Mouse (Mus musculus): ENCODE results near the gene Lyg2. TPM values are rescaled to one million over a fixed set of nuclear protein-coding genes. Genes with fewer than 3 reads are reported as not detected.

Lyg2 gene
- polyA plus RNA-seq (2015; fragmentation: Nextera tagmentation; extraction: Ambion mirVana): not detected in 2 replicates

DNA sequence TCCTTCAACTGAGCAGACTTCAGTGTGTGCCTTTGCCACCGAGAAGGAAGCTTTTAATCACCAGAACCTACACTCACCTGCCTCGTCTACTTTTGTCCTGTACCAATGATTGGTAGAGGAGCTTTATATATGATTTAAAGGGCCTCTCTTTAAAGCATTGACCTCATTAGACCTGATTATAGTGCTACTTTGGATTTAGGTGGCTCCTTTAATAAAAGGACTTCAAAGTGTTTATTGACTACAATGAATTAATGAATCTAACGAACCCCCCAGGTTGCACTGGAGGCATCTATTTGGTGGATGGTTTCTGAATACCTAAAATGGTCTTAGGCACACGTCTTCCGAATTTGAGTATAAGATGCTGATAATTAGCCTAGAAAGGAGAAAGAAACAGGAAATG lies at the start of gene Lyg2:
Lyg2 (minus strand) TSS at position 101 of the 400 bp plus-strand sequence.
- H3K9me3 ChIP-seq (replicated peaks): no peaks in the 10 kb centered on the region
- no peak within 1 kb of the TSS for H3K9ac ChIP-seq (replicated peaks)
- H3K27ac ChIP-seq (replicated peaks): no peak within 1 kb of the TSS
- H3K27me3 ChIP-seq (replicated peaks): no peaks in the 10 kb centered on the region
- 75% methylated on average over 5 of the region's 5 CpGs for WGBS
- no peaks in the 10 kb centered on the region for H3K36me3 ChIP-seq
- no peak within 1 kb of the TSS for H3K4me2 ChIP-seq
- H3K4me3 ChIP-seq (replicated peaks): no peak within 1 kb of the TSS
- H3K4me1 ChIP-seq: no peaks in the 10 kb centered on the region
- ATAC-seq (ENCODE audit: low FRiP score): no peak

DNA sequence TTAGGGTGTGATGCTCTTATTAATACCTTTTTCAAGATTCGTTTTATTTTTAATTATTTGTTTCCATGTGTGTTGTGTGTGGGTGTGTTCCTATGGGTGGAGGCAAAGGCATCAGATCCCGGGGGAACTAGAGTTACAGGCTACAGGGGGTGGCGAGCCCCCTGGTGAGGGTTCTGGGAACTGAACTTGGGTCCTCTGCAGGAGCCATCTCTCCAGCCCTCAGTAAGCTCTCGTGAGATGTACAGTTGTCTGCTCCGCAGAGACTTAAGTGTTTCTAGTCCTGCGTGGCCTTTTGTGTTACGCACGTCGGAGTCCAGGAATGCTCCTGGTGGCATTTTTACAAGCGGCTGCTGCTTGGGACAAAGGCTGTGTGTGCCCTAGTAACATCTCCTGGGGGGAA lies 49.3 kb upstream of the Lyg2 start:
- no peak for ATAC-seq (ENCODE audit: low FRiP score)
- no peak overlapping the region for H3K4me3 ChIP-seq (replicated peaks)
- WGBS: 38% methylated on average over 10 of the region's 10 CpGs

DNA sequence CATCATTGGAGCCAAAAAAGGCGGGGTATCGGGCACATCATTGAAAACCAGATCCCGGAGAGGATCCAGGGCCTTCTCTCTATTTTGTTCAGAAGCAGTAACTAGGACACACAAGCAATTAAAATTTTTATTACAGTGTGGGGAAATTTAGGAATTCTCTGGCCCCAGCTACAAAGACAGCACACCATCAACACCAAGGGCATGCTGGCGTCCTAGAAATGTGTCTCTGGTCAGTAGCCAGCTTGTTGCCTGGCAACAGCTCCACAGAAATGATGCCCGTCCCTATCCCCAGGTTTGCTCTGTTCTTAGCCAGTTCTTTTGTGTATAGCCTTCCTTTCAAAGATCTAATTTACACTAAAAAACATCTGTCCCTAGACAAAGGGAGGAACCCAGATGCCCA lies 43.2 kb upstream of the Lyg2 start:
- Histone ChIP-seq H3K4me1 (no peaks in the 10 kb centered on the region), H3K27me3 (replicated peaks) (no peaks in the 10 kb centered on the region), H3K9ac (replicated peaks) (no peak overlapping the region), H3K27ac (replicated peaks) (no peak overlapping the region), H3K9me3 (replicated peaks) (no peaks in the 10 kb centered on the region), H3K36me3 (no peaks in the 10 kb centered on the region), H3K4me3 (replicated peaks) (no peak overlapping the region), H3K4me2 (no peak overlapping the region)
- WGBS: 54% methylated on average over 5 of the region's 5 CpGs
- ATAC-seq (ENCODE audit: low FRiP score): peak; percentile 68; the same call in 1 of the 2 replicates

More for the DNA sequence above, 49.3 kb upstream of the Lyg2 start:
- no peak overlapping the region for H3K27ac ChIP-seq (replicated peaks)
- no peaks in the 10 kb centered on the region for H3K9me3 ChIP-seq (replicated peaks)
- H3K9ac ChIP-seq (replicated peaks): no peak overlapping the region
- no peak overlapping the region for H3K4me2 ChIP-seq
- no peaks in the 10 kb centered on the region for H3K4me1 ChIP-seq
- no peaks in the 10 kb centered on the region for H3K27me3 ChIP-seq (replicated peaks)
- H3K36me3 ChIP-seq: no peaks in the 10 kb centered on the region

DNA sequence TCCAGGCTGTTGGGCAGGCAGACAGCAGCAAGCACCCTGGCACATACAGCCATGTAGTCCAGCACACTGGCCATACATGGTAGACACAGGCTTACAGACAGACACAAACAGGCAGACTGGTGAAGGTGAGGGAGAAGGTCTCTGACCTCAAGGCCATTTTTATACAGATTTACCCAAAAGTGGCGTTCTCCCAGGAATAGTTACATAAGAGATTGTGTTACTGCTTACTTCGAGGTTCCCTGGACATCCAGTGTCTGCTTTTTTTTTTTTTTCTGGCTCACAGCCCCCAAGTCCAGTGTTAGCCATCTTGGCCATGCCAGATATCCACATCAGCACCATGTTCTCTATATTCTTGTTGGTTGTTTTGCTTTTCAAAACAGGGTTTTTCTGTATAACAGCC lies 42.2 kb upstream of the Lyg2 start:
- Histone ChIP-seq H3K4me1 (no peaks in the 10 kb centered on the region), H3K9ac (replicated peaks) (no peak overlapping the region), H3K9me3 (replicated peaks) (no peaks in the 10 kb centered on the region), H3K4me3 (replicated peaks) (no peak overlapping the region), H3K36me3 (no peaks in the 10 kb centered on the region), H3K27ac (replicated peaks) (no peak overlapping the region), H3K27me3 (replicated peaks) (no peaks in the 10 kb centered on the region), H3K4me2 (no peak overlapping the region)
- no peak for ATAC-seq (ENCODE audit: low FRiP score)
- 98% methylated on average over 2 of the region's 2 CpGs for WGBS

DNA sequence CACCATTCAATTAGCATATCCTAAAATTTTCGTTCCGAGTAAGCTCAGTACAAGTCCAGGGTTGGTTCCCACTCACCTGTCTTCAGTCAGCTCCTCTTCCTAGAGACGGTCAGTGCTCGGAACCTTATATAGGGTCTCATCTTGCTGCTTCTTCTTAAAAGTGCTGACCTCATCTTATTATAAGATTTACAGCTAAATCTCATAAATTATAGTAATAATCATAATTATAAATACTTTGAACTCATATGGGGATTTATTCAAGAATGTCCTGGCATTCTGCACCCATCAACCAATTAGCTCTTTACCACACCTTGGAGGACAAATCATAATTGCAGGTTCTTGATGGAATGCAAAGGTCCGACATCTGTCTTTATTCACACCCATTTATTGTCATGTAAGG lies 41.4 kb upstream of the Lyg2 start, which contains the start of gene Lyg1:
Lyg1 (minus strand) TSS at position 101 of the 400 bp plus-strand sequence.
- H3K4me1 ChIP-seq: no peaks in the 10 kb centered on the region
- H3K36me3 ChIP-seq: no peaks in the 10 kb centered on the region
- no peak within 1 kb of the TSS for H3K9ac ChIP-seq (replicated peaks)
- no peaks in the 10 kb centered on the region for H3K27me3 ChIP-seq (replicated peaks)
- H3K4me3 ChIP-seq (replicated peaks): no peak within 1 kb of the TSS
- H3K9me3 ChIP-seq (replicated peaks): no peaks in the 10 kb centered on the region
- ATAC-seq (ENCODE audit: low FRiP score): no peak
- WGBS: 93% methylated on average over 5 of the region's 5 CpGs
- H3K4me2 ChIP-seq: no peak within 1 kb of the TSS
- H3K27ac ChIP-seq (replicated peaks): no peak within 1 kb of the TSS

DNA sequence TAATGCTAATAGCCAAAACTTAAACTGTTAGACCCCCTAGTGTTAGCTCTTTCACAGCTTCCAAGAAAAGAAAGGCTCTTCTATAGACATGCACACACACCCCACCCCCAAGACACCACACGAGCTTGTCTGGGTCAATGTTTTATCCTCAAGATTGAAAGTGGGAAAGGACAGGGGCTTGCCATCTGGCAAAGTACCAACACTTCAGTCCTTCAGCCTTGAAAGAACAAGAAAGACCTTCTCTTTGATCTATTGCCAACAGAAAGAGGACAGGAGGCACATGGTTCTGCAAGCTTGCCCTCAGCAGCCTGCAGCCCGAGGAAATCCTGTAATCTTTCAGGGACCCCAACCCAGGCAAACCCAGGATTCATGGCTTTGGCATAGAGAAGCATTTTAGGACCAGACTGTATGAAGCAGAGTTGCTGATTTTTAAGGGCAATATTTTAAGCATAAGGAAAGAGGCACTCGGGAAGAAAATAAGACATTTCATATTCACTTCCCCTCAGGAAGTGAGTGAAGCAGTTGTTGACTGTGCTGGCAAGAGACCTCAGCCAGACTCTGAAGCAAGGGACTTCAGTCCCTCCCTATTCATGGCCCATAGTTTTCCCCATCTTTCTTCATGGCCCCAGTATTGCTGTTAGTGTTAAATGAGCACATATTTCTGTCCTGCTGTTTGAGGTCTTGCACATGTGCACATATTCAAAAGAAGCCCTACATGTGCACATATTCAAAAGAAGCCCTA lies 40.6 kb upstream of the Lyg2 start:
- no peak overlapping the region for H3K4me3 ChIP-seq (replicated peaks)
- no peaks in the 10 kb centered on the region for H3K9me3 ChIP-seq (replicated peaks)
- 24% methylated on average over 3 of the region's 3 CpGs for WGBS
- H3K27me3 ChIP-seq (replicated peaks): no peaks in the 10 kb centered on the region
- no peak overlapping the region for H3K27ac ChIP-seq (replicated peaks)
- H3K4me2 ChIP-seq: no peak overlapping the region
- no peaks in the 10 kb centered on the region for H3K36me3 ChIP-seq
- H3K9ac ChIP-seq (replicated peaks): no peak overlapping the region
- H3K4me1 ChIP-seq: no peaks in the 10 kb centered on the region
- no peak for ATAC-seq (ENCODE audit: low FRiP score)

DNA sequence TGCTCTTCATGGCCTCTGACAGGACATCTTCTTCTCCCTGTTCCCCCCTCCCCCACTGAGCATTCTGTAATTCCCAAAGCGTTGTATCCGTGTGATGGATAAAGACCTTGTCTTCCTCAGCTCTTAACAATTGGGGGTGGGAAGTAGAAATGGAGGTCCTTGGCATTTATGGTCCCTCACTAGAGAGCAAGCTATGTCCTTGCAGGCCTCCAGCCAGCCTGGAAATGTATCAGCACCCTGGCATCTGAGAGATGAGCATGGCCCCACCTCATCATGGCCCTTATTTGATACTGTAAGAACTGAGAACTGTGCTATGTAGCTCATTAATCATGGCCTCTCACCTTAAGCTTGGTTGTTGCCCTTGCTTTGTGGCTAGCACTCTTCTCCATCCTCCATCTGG lies 39.0 kb upstream of the Lyg2 start:
- Histone ChIP-seq H3K9me3 (replicated peaks) (no peaks in the 10 kb centered on the region), H3K36me3 (no peaks in the 10 kb centered on the region), H3K4me2 (no peak overlapping the region), H3K27me3 (replicated peaks) (no peaks in the 10 kb centered on the region), H3K9ac (replicated peaks) (no peak overlapping the region), H3K4me1 (no peaks in the 10 kb centered on the region), H3K27ac (replicated peaks) (no peak overlapping the region), H3K4me3 (replicated peaks) (no peak overlapping the region)
- no peak for ATAC-seq (ENCODE audit: low FRiP score)
- WGBS: 89% methylated on average over 2 of the region's 2 CpGs

DNA sequence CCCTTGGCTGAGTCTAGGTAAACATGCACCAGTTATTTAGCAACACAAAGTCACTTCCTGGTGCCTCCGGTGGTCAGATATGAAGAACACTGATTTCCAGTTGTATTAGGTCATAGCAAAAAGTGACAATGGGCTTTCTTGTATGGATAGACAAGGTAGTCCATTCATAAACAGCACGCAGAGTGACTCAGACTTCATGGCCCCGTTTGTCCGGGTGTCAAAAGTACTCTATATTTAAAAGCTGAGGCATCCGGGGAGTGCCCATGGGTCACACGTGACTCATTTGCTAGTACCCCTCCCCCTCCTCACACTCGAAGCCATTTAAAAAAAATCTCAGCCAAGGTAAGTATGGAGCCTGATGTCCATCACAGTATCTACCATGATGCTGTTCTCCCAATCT lies 38.5 kb upstream of the Lyg2 start:
- H3K9ac ChIP-seq (replicated peaks): no peak overlapping the region
- H3K9me3 ChIP-seq (replicated peaks): no peaks in the 10 kb centered on the region
- H3K27ac ChIP-seq (replicated peaks): no peak overlapping the region
- H3K4me2 ChIP-seq: no peak overlapping the region
- H3K36me3 ChIP-seq: no peaks in the 10 kb centered on the region
- WGBS: 88% methylated on average over 7 of the region's 7 CpGs
- H3K4me3 ChIP-seq (replicated peaks): no peak overlapping the region
- ATAC-seq (ENCODE audit: low FRiP score): no peak
- no peaks in the 10 kb centered on the region for H3K4me1 ChIP-seq
- H3K27me3 ChIP-seq (replicated peaks): no peaks in the 10 kb centered on the region

DNA sequence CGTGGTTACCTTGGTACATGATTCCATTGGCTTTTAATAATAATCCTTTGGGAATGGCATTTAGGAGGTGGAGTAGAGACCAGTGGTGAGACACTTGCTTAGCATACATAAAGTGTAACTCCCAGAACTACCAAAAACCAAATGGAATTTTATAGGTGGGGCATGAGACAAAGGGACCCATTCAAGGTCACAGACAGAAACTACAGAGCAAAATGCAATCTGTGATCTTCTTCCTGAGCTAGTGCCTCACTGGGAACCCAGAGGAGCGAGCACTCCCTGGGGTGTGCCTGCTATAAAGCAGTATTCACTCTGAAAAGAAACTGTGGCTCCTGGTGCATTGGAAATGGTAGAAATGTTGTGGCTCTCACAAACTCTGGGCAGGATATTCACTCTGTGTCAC lies 32.6 kb upstream of the Lyg2 start:
- no peak overlapping the region for H3K4me3 ChIP-seq (replicated peaks)
- H3K4me1 ChIP-seq: no peaks in the 10 kb centered on the region
- ATAC-seq (ENCODE audit: low FRiP score): no peak
- H3K36me3 ChIP-seq: no peaks in the 10 kb centered on the region
- H3K27me3 ChIP-seq (replicated peaks): no peaks in the 10 kb centered on the region
- H3K4me2 ChIP-seq: no peak overlapping the region
- no peak overlapping the region for H3K9ac ChIP-seq (replicated peaks)
- no peak overlapping the region for H3K27ac ChIP-seq (replicated peaks)
- WGBS: 86% methylated on average over 2 of the region's 2 CpGs
- H3K9me3 ChIP-seq (replicated peaks): no peaks in the 10 kb centered on the region

DNA sequence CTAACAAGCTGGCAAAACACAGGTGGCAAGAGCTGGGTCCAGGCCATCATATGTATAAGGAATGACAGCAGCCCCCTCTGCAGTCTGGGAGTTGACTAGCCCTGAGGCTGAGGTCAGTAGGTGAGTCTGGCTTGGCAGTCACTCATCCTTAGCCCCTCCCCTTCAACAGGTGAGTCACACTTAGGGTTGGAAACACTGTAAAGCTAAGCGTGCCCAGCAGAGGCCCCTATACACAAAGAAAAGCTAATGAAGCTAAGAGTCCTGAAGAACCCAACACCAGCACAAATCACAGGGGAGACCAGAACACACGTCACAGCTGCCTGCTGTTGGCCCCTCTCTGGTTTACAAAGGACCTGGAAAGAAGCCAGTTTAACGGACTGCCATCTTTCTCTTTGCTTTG lies 15.5 kb upstream of the Lyg2 start:
- Histone ChIP-seq H3K4me2 (no peak overlapping the region), H3K27me3 (replicated peaks) (no peaks in the 10 kb centered on the region), H3K36me3 (no peaks in the 10 kb centered on the region), H3K9ac (replicated peaks) (no peak overlapping the region), H3K27ac (replicated peaks) (no peak overlapping the region), H3K4me3 (replicated peaks) (no peak overlapping the region), H3K9me3 (replicated peaks) (no peaks in the 10 kb centered on the region), H3K4me1 (no peaks in the 10 kb centered on the region)
- ATAC-seq (ENCODE audit: low FRiP score): no peak
- 20% methylated on average over 3 of the region's 3 CpGs for WGBS

DNA sequence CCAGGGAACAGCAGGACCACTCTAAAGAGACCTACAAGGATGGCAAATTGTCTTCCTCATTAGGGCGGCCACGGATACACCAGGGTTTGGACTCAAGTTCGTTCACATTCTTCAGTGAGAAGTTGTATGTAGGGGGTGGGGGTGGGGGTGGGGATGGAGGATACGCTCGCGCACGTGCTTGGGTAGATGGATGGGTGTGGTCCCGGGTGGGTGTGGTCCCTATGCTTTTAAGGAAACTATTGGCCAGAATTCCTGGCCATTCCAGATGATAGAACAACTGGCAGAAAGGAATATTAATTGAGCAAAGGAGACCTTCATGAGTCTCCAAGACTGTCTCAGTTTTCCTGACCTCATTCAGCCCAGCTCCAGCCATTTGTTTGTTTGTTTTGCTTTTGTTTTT lies 9.7 kb upstream of the Lyg2 start:
- no peak for ATAC-seq (ENCODE audit: low FRiP score)
- no peaks in the 10 kb centered on the region for H3K36me3 ChIP-seq
- no peak overlapping the region for H3K4me3 ChIP-seq (replicated peaks)
- H3K27ac ChIP-seq (replicated peaks): no peak overlapping the region
- no peaks in the 10 kb centered on the region; the same call in 1 of the 2 replicates for H3K4me1 ChIP-seq
- H3K9ac ChIP-seq (replicated peaks): no peak overlapping the region
- H3K27me3 ChIP-seq (replicated peaks): no peaks in the 10 kb centered on the region
- WGBS: 84% methylated on average over 8 of the region's 8 CpGs
- no peak overlapping the region for H3K4me2 ChIP-seq
- no peaks in the 10 kb centered on the region for H3K9me3 ChIP-seq (replicated peaks)

DNA sequence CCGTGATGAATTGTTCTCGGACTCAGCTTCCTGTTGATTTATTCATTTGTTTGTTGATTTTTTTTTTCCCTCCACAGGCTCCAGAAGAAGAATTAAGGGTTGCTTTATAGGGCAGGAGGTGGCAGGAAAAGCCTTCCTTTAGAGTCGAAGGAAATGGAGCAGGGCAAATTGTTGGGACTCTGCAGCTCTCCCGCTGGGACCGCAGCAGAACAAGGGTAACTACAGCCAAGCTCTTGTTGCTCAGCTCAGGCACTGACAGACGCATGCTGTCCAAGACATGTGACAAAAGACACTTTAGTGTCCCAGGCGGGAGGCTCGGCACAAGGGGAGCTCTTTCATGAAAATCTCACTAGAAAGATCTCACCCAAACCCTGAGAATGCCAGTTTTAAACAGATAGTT lies 6.2 kb upstream of the Lyg2 start:
- H3K4me1 ChIP-seq: no peaks in the 10 kb centered on the region; the same call in 1 of the 2 replicates
- H3K4me2 ChIP-seq: no peak overlapping the region
- H3K4me3 ChIP-seq (replicated peaks): no peak overlapping the region
- H3K9me3 ChIP-seq (replicated peaks): no peaks in the 10 kb centered on the region
- H3K27ac ChIP-seq (replicated peaks): no peak overlapping the region
- no peak overlapping the region for H3K9ac ChIP-seq (replicated peaks)
- 40% methylated on average over 8 of the region's 8 CpGs for WGBS
- no peak for ATAC-seq (ENCODE audit: low FRiP score)
- H3K27me3 ChIP-seq (replicated peaks): no peaks in the 10 kb centered on the region
- no peaks in the 10 kb centered on the region for H3K36me3 ChIP-seq
